Mouse (Mus musculus): ENCODE results near the gene Rab40c. TPM values are rescaled to one million over a fixed set of nuclear protein-coding genes. Genes with fewer than 3 reads are reported as not detected.

Gene Rab40c
- polyA plus RNA-seq, 1 experiment from 2014 or later = 19.3 TPM

DNA sequence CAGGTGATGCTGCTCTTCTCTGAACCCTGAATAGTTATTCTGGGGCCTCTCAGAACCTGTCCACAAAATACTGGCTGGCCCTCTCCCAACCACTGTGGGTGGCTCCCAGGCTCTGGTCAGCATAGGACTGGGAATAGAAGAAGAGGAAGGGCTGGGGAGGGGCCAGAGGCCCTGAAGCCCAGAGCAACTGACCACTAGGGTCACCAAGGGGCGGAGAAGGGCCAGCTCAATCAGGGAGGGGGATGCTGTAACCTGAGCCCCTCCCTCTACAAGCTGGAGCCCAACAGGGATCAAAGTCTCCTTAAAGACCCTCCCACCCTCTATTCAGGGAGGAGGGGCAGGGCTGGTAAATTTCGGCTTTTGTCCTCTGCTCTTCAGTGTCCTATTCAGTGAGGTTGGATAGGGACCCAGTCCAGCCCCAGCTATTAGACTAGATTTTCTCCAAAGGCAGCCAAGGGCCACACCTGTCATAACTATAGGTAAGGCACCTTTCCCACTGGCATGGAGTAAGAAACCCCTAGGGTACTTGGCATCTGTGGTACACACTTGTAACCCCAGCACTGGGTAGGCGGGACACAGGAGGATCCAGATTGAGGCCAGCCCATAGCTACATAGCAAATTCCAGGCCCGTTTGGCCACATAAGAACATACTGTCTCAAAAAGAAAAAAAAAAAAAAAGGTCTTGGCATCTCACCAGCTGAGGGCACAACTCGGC is 39.2 kb downstream of the Rab40c start, which contains the start of gene Wfikkn1:
Gene Wfikkn1, minus strand, starts transcription at position 663 of the 715 bp plus-strand sequence.
- ATAC-seq (no peak), DNase-seq (ENCODE audit: low spot score) (no peak)
- no peaks in the 10 kb centered on the region for H3K9me3 ChIP-seq (ENCODE audit: low read length)
- H3K27me3 ChIP-seq (replicated peaks; ENCODE audit: insufficient read depth, low read length) = no peaks in the 10 kb centered on the region
- peaks cover 6% of the 10 kb centered on the region; the same call in 1 of the 2 replicates for H3K4me1 ChIP-seq (ENCODE audit: insufficient read depth, low read depth, low read length)
- peaks cover 9% of the 10 kb centered on the region; the same call in 1 of the 2 replicates for H3K36me3 ChIP-seq (ENCODE audit: insufficient read depth, low read length)
- no peak for TF ChIP-seq EP300 (IDR thresholded peaks at IDR 0.05)
- no peak for TF ChIP-seq CTCF (IDR thresholded peaks at IDR 0.05)
- H3K4me2 ChIP-seq (replicated peaks; ENCODE audit: low read depth, low read length) = no peak within 1 kb of the TSS
- H3K9ac ChIP-seq (replicated peaks; ENCODE audit: low read depth) = no peak within 1 kb of the TSS
- H3K4me3 ChIP-seq (ENCODE audit: low read depth, low read length) = no peak within 1 kb of the TSS
- no peak within 1 kb of the TSS for H3K27ac ChIP-seq (ENCODE audit: low read length)
- 48% methylated on average over 5 of the region's 5 CpGs for WGBS

DNA sequence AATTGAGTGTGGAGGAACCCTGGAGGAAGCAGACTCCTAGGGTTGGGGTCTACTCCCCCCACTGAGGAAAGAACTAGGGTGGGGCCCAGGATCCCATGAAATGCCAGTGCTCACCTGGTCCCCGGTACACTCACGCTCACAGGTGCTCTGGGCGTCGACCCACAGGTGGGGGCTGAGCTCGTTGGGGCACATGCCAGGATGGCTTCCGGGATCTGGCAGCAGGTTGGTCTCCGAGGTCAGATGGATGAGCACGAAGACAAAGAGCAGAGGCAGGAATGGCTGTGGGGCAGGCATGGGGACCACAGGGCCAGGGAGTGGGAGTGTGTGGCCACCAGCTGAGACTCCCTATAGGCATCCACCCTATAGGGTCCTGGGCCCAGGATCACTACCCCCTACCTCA is 39.8 kb downstream of the Rab40c start:
- H3K27ac ChIP-seq (ENCODE audit: low read length) = no peak overlapping the region
- no peaks in the 10 kb centered on the region for H3K27me3 ChIP-seq (replicated peaks; ENCODE audit: insufficient read depth, low read length)
- H3K36me3 ChIP-seq (ENCODE audit: insufficient read depth, low read length) = peaks cover 9% of the 10 kb centered on the region; the same call in 1 of the 2 replicates
- H3K4me3 ChIP-seq (ENCODE audit: low read depth, low read length) = no peak overlapping the region
- no peak overlapping the region for H3K4me2 ChIP-seq (replicated peaks; ENCODE audit: low read depth, low read length)
- TF ChIP-seq EP300 (IDR thresholded peaks at IDR 0.05) = no peak
- no peak for TF ChIP-seq CTCF (IDR thresholded peaks at IDR 0.05)
- no peaks in the 10 kb centered on the region for H3K9me3 ChIP-seq (ENCODE audit: low read length)
- DNase-seq (ENCODE audit: low spot score) = no peak
- 76% methylated on average over 8 of the region's 8 CpGs for WGBS
- H3K9ac ChIP-seq (replicated peaks; ENCODE audit: low read depth) = no peak overlapping the region
- H3K4me1 ChIP-seq (ENCODE audit: insufficient read depth, low read depth, low read length) = peaks cover 6% of the 10 kb centered on the region; the same call in 1 of the 2 replicates
- no peak for ATAC-seq

DNA sequence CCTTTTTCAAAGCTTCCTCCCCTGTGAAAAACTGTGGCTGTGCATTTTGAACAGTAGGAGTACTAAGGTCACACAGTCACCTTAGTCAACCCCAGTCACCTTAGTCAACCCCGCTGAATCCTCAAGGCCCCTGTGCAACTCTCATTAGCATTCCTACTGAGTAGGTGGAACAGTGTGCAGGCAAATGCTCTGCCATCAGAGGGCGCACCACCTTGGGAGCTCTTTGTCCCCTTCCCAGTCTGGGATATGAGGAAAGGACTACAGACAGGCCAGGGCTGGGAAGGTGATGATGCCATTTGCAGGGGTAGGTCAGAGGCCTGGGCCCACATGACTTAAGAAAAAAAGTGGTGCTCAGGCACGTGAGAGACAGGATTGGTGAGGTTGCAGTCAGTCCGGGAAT is 40.3 kb downstream of the Rab40c start:
- WGBS = 65% methylated on average over 4 of the region's 4 CpGs
- H3K36me3 ChIP-seq (ENCODE audit: insufficient read depth, low read length) = peaks cover 9% of the 10 kb centered on the region; the same call in 1 of the 2 replicates

DNA sequence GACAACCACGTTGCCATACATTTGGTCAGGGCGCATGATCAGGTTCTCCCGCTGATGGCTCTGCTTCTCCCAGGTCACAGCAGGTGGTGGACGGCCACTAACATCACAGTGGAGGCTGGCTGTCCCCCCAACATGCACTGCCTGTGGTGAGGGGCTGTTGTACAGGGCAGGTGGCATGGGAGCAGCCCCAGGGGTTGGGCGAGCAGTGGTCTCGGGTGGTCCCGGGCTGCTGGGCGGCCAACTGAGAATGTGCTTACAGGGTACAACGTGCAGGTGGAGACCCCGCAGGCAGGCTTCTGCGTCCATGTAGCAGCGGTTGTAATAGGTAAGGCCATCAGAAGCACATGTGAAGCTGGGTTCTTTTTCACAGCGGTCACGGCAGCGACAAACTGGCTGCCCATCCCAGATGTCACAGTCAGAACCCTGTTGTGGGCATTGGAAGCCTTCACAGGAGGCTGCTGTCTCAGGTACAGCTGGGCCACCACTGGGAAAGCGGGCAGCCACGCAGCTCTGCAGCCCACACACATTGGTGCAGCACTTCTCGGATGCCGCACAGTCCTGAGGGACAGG is 40.8 kb downstream of the Rab40c start:
- ATAC-seq (no peak), DNase-seq (ENCODE audit: low spot score) (no peak)
- H3K36me3 ChIP-seq (ENCODE audit: insufficient read depth, low read length) = peaks cover 6% of the 10 kb centered on the region; the same call in 1 of the 2 replicates
- no peak overlapping the region for H3K4me3 ChIP-seq (ENCODE audit: low read depth, low read length)
- WGBS = 93% methylated on average over 19 of the region's 19 CpGs
- no peak overlapping the region for H3K9ac ChIP-seq (replicated peaks; ENCODE audit: low read depth)
- TF ChIP-seq EP300 (IDR thresholded peaks at IDR 0.05) (no peak), CTCF (IDR thresholded peaks at IDR 0.05) (no peak)
- no peaks in the 10 kb centered on the region for H3K9me3 ChIP-seq (ENCODE audit: low read length)
- H3K27me3 ChIP-seq (replicated peaks; ENCODE audit: insufficient read depth, low read length) = no peaks in the 10 kb centered on the region
- H3K4me1 ChIP-seq (ENCODE audit: insufficient read depth, low read depth, low read length) = peaks cover 6% of the 10 kb centered on the region; the same call in 1 of the 2 replicates
- H3K4me2 ChIP-seq (replicated peaks; ENCODE audit: low read depth, low read length) = no peak overlapping the region
- no peak overlapping the region for H3K27ac ChIP-seq (ENCODE audit: low read length)

More for the DNA sequence above, 40.3 kb downstream of the Rab40c start:
- H3K27me3 ChIP-seq (replicated peaks; ENCODE audit: insufficient read depth, low read length) = no peaks in the 10 kb centered on the region
- no peak overlapping the region for H3K4me2 ChIP-seq (replicated peaks; ENCODE audit: low read depth, low read length)
- DNase-seq (ENCODE audit: low spot score) (no peak), ATAC-seq (no peak)
- H3K9ac ChIP-seq (replicated peaks; ENCODE audit: low read depth) = no peak overlapping the region
- H3K4me1 ChIP-seq (ENCODE audit: insufficient read depth, low read depth, low read length) = peaks cover 6% of the 10 kb centered on the region; the same call in 1 of the 2 replicates
- no peak overlapping the region for H3K27ac ChIP-seq (ENCODE audit: low read length)
- H3K9me3 ChIP-seq (ENCODE audit: low read length) = no peaks in the 10 kb centered on the region
- TF ChIP-seq EP300 (IDR thresholded peaks at IDR 0.05) (no peak), CTCF (IDR thresholded peaks at IDR 0.05) (peak; percentile 66)
- H3K4me3 ChIP-seq (ENCODE audit: low read depth, low read length) = no peak overlapping the region

DNA sequence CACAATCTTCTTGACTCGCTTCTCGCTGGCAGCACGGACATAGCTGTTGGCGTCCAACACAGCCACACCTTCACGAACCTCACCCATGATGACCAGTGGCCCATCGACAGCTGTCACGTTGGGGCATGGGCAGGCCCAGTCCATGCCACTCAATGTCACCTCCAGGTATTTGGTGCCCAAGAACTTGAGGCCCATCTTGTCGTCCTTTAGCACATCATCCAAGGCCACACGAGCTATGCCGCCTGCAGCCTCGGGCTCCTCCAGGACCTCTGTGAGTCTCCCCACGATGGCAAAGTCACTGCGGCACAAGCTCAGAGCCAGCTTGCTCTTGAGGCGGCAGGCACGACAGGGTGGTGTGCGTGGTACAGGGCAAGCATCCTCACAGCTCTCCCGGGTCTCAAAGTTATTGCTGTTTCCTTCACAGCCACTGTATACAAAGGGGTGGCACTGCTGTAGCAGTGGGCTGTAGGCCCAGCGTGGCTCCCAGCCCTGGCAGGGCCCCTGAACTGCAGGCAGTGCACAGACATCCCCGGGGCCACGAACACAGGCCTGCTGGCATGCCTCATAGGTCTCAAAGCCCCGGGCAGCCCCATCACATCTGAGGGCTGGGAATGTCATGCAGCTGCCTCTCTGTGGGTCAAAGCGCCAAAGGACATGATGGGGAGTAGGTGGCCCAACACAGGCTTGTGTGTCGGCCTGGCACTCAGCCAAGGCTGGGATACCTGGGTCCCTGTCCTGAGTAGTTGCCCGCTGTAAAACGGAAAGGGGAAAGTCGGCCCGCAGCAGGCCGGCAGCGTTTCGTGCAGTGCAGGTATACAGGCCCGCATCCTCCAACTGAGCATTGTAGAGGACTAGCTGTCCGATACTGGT is 41.6 kb downstream of the Rab40c start:
- Histone ChIP-seq H3K36me3 (ENCODE audit: insufficient read depth, low read length) (no peaks in the 10 kb centered on the region; the same call in 1 of the 2 replicates), H3K4me2 (replicated peaks; ENCODE audit: low read depth, low read length) (no peak overlapping the region), H3K4me3 (ENCODE audit: low read depth, low read length) (no peak overlapping the region), H3K9me3 (ENCODE audit: low read length) (no peaks in the 10 kb centered on the region), H3K27ac (ENCODE audit: low read length) (no peak overlapping the region), H3K9ac (replicated peaks; ENCODE audit: low read depth) (no peak overlapping the region), H3K27me3 (replicated peaks; ENCODE audit: insufficient read depth, low read length) (no peaks in the 10 kb centered on the region), H3K4me1 (ENCODE audit: insufficient read depth, low read depth, low read length) (peaks cover 6% of the 10 kb centered on the region; the same call in 1 of the 2 replicates)
- TF ChIP-seq CTCF (IDR thresholded peaks at IDR 0.05) (no peak), EP300 (IDR thresholded peaks at IDR 0.05) (no peak)
- ATAC-seq = no peak
- DNase-seq (ENCODE audit: low spot score) = no peak
- 90% methylated on average over 32 of the region's 32 CpGs for WGBS

DNA sequence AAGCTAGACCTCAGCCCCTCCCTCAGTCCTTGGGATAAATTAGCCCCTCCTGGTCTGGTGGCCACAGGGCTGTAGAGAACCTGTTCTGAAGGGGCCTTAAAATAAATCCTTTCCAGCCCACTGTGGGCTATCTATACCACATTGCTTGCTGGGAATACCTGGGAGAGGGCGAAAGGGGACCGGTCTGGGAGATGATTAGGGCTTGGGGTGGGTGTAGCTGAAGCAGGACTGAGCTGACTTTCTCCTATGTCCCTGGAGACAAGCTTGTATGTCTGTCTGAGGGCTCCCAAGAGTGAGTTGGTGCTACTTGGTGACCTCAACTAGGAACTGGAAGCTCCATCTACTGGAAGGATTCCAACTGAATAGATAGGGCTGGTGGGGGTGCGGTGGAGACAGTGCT is 42.5 kb downstream of the Rab40c start:
- no peak for DNase-seq (ENCODE audit: low spot score)
- Histone ChIP-seq H3K4me3 (ENCODE audit: low read depth, low read length) (no peak overlapping the region), H3K4me2 (replicated peaks; ENCODE audit: low read depth, low read length) (no peak overlapping the region), H3K36me3 (ENCODE audit: insufficient read depth, low read length) (no peaks in the 10 kb centered on the region), H3K27me3 (replicated peaks; ENCODE audit: insufficient read depth, low read length) (no peaks in the 10 kb centered on the region), H3K4me1 (ENCODE audit: insufficient read depth, low read depth, low read length) (peaks cover 6% of the 10 kb centered on the region; the same call in 1 of the 2 replicates), H3K27ac (ENCODE audit: low read length) (no peak overlapping the region), H3K9ac (replicated peaks; ENCODE audit: low read depth) (no peak overlapping the region), H3K9me3 (ENCODE audit: low read length) (no peaks in the 10 kb centered on the region)
- ATAC-seq = no peak
- WGBS = 93% methylated on average over 3 of the region's 3 CpGs
- TF ChIP-seq CTCF (IDR thresholded peaks at IDR 0.05) (no peak), EP300 (IDR thresholded peaks at IDR 0.05) (no peak)

All from lung, postnatal 0 days (tissue).